Mouse (Mus musculus): ENCODE measurements around the gene Tnfrsf9. TPM values are rescaled to one million over a fixed set of nuclear protein-coding genes. Genes with fewer than 3 reads are reported as not detected.
"Not testable (repeated sequence)": the region's sequence is repeated elsewhere in the genome, so short reads cannot be mapped to it uniquely, and the experiment has no call there.

The Tnfrsf9 gene
- not detected in 2 replicates for polyA plus RNA-seq (2012; ENCODE audit: insufficient read depth, insufficient read length, missing spikeins)

GRCm38 (mm10) chr4:150914290-150914733 lies at the start of gene Tnfrsf9, which contains the start of gene Park7:
Gene Tnfrsf9 (plus strand): TSS chr4:150914562.
Gene Park7 (minus strand): TSS chr4:150914437.
- Histone ChIP-seq H3K27ac (replicated peaks; ENCODE audit: low read depth, low read length) (peak within 1 kb of the TSS; percentile 95), H3K4me3 (ENCODE audit: insufficient read depth, low read depth, low read length) (peak within 1 kb of the TSS; percentile 81)

GRCm38 (mm10) chr4:150865371-150865770 lies 49.0 kb upstream of the Tnfrsf9 start:
- H3K4me3 ChIP-seq (ENCODE audit: insufficient read depth, low read depth, low read length): no peak overlapping the region
- peaks cover 12% of the 10 kb centered on the region for H3K4me1 ChIP-seq (ENCODE audit: control insufficient read depth, insufficient read depth, insufficient read length, low read length)
- H3K27ac ChIP-seq (replicated peaks; ENCODE audit: low read depth, low read length): no peak overlapping the region

More at GRCm38 (mm10) chr4:150914290-150914733, at the start of gene Tnfrsf9, which contains the start of gene Park7:
- H3K4me1 ChIP-seq (ENCODE audit: control insufficient read depth, insufficient read depth, insufficient read length, low read length): peaks cover 7% of the 10 kb centered on the region; the same call in 1 of the 2 replicates

DNA sequence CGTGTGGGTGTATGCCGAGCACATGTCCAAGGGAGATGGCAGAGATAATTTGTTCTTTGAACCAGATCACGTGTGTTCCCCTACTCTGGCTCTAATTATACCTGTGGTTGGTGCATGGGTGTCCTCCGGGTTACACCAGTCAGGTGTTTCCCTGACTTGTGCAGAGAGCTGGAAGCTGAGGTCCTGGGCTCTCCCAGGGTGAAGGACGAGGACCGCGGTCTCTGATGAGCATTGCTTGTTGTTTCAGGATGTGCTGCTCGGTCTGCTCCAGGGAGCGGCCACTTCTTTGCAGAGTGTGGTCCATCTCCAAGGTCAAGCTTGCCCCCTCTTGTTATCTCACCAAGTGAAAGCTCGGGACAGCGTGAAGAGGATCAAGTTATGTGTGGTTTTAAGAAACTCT lies 48.3 kb upstream of the Tnfrsf9 start:
- Histone ChIP-seq H3K4me1 (ENCODE audit: control insufficient read depth, insufficient read depth, insufficient read length, low read length) (peaks cover 15% of the 10 kb centered on the region), H3K4me3 (ENCODE audit: insufficient read depth, low read depth, low read length) (no peak overlapping the region), H3K27ac (replicated peaks; ENCODE audit: low read depth, low read length) (no peak overlapping the region)

- peaks cover 17% of the 10 kb centered on the region for H3K4me1 ChIP-seq (ENCODE audit: control insufficient read depth, insufficient read depth, insufficient read length, low read length)
- H3K27ac ChIP-seq (replicated peaks; ENCODE audit: low read depth, low read length): no peak overlapping the region
- no peak overlapping the region for H3K4me3 ChIP-seq (ENCODE audit: insufficient read depth, low read depth, low read length)
These were observed 47.9 kb upstream of the Tnfrsf9 start for GRCm38 (mm10) chr4:150866494-150866893.

- peaks cover 17% of the 10 kb centered on the region for H3K4me1 ChIP-seq (ENCODE audit: control insufficient read depth, insufficient read depth, insufficient read length, low read length)
- no peak overlapping the region for H3K4me3 ChIP-seq (ENCODE audit: insufficient read depth, low read depth, low read length)
- H3K27ac ChIP-seq (replicated peaks; ENCODE audit: low read depth, low read length): no peak overlapping the region
These were observed 46.2 kb upstream of the Tnfrsf9 start for GRCm38 (mm10) chr4:150868161-150868560.

DNA sequence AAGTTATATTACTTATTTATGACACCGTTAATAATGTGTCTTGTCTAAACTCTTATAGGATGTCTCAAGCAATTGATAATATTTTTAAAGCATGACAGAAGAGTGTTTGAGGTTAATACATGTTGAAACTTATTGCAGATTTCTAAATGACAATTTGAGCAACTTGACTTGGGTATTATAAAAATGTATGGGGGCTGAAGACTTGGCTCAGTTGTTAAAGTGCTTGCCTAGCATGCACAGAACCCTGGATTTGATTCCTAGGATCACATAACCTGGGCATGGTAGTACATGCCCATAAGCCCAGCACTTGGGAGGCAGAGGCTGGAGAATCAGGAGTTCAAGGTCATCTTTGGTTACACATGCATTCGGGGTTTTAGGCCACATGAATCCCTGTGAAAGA lies 45.5 kb upstream of the Tnfrsf9 start:
- Histone ChIP-seq H3K27ac (replicated peaks; ENCODE audit: low read depth, low read length) (no peak overlapping the region), H3K4me1 (ENCODE audit: control insufficient read depth, insufficient read depth, insufficient read length, low read length) (peaks cover 17% of the 10 kb centered on the region), H3K4me3 (ENCODE audit: insufficient read depth, low read depth, low read length) (no peak overlapping the region)

DNA sequence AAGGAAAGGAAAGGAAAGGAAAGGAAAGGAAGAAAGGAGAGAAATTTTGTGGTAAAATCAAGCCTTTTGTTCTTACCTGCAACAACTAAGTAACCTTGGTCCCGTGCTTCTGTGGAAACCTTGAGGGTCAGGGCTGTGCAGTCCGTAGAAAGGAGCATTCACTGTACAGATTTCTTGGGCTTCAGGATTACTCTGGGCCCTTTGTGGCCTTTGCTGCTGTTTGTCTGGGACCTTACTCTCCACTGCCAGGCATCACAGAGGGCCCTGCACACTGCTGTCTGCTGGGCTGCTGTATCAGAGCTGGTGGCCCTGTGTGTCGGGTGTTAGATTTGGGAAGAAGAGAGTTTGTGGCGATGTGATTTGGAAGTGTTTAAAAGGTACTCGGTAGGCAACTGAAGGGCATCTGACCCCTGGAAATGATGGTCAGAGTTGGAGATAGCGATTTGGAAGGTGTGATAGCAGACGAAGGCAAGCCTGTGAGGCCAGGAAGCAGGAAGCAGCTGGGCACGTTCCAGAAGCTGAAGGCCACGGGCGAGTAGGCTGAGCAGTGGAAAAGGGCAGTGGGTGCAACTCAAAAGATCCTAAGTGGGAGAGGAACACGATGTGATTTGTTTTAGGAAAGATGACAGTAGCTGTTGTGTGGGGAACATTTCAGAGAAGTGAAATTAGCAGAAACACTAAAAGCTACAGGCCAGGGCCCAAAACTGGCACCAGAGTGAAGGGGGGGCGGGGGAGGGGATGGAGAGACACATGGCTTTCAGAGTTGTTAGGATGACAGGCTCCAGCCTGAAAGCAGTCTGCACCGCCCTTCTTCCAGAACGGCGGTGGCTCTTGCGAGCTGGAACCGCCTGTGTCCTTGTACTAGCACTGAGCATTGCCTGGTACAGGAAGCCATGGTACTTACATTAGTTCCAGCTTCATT lies 44.8 kb upstream of the Tnfrsf9 start:
- Histone ChIP-seq H3K27ac (replicated peaks; ENCODE audit: low read depth, low read length) (peak overlapping the region; percentile 27; the same call in 1 of the 2 replicates), H3K4me1 (ENCODE audit: control insufficient read depth, insufficient read depth, insufficient read length, low read length) (peaks cover 17% of the 10 kb centered on the region), H3K4me3 (ENCODE audit: insufficient read depth, low read depth, low read length) (no peak overlapping the region)

- H3K4me3 ChIP-seq (ENCODE audit: insufficient read depth, low read depth, low read length): no peak overlapping the region
- H3K27ac ChIP-seq (replicated peaks; ENCODE audit: low read depth, low read length): peak overlapping the region; percentile 19; the same call in 1 of the 2 replicates
These were observed 43.4 kb upstream of the Tnfrsf9 start for GRCm38 (mm10) chr4:150870963-150871391.

DNA sequence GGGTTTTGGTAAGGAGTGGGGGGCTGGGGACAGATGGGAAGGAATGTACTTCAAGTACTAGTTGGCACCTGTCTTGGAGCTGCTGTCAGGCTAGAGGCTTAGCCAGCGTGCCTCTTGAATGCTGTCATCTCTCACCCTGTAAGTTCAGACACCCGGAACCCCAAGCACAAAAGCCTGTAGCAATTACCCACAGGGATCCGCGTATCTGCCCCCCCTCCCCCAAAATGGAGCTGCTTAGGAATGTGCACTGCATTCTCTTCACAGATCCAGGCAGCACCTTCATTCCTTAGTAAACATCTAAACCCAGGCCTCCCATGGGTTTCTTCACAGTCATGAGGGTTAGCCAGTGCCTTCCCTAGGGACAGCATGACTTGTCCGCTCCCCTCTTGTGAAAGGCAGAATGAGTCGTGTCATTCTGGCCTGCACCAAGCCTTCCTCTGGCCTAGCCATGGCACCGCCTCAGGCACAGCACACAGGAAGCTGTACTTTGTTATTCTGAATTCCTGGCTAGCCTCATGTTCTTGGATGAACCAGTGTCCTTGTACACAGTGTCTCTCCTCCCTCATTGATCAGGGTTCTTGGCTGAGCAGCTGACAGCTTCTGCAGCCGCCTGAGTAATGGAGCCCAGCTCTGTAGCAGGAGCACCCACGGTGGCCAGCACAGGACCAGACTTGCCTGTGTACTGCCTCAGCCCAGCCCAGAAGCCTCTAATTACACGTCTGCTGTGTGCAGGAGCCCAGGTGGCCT lies 42.8 kb upstream of the Tnfrsf9 start:
- peaks cover 17% of the 10 kb centered on the region for H3K4me1 ChIP-seq (ENCODE audit: control insufficient read depth, insufficient read depth, insufficient read length, low read length)
- H3K27ac ChIP-seq (replicated peaks; ENCODE audit: low read depth, low read length): peak overlapping the region; percentile 19; the same call in 1 of the 2 replicates
- H3K4me3 ChIP-seq (ENCODE audit: insufficient read depth, low read depth, low read length): no peak overlapping the region

More at GRCm38 (mm10) chr4:150870963-150871391, 43.4 kb upstream of the Tnfrsf9 start:
- peaks cover 17% of the 10 kb centered on the region for H3K4me1 ChIP-seq (ENCODE audit: control insufficient read depth, insufficient read depth, insufficient read length, low read length)

DNA sequence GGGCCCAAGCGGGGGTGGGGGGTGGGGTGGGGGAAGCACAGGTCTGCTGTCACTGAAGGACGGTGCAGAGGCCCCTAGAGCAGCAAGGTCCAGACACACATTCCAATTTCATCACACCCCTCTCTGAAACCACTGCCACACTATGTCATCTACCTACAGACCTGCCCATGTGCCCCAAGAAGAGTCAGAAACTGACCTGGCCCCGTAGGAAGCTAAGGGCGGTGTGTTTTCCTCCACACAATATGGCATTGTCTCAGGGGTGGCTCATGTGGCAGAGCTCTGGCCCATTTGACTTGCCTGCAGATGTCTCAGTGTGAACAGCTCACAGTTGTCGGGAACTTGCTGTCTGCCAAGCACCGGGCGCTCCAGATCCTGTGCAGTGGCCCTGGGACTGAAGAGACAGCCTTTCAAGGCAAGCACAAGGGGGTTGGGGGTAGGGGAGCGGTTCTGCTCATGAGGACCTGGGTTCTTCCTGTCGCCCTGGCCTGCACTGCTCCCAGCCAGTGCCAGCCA lies 42.2 kb upstream of the Tnfrsf9 start:
- H3K27ac ChIP-seq (replicated peaks; ENCODE audit: low read depth, low read length): peak overlapping the region; percentile 55
- peaks cover 17% of the 10 kb centered on the region for H3K4me1 ChIP-seq (ENCODE audit: control insufficient read depth, insufficient read depth, insufficient read length, low read length)
- H3K4me3 ChIP-seq (ENCODE audit: insufficient read depth, low read depth, low read length): no peak overlapping the region

- Histone ChIP-seq H3K4me3 (ENCODE audit: insufficient read depth, low read depth, low read length) (no peak overlapping the region), H3K4me1 (ENCODE audit: control insufficient read depth, insufficient read depth, insufficient read length, low read length) (peaks cover 17% of the 10 kb centered on the region), H3K27ac (replicated peaks; ENCODE audit: low read depth, low read length) (peak overlapping the region; percentile 55; the same call in 1 of the 2 replicates)
These were observed 41.7 kb upstream of the Tnfrsf9 start for GRCm38 (mm10) chr4:150872681-150873080.

- not testable (repeated sequence) for H3K4me3 ChIP-seq (ENCODE audit: insufficient read depth, low read depth, low read length); H3K27ac ChIP-seq (replicated peaks; ENCODE audit: low read depth, low read length)
- H3K4me1 ChIP-seq (ENCODE audit: control insufficient read depth, insufficient read depth, insufficient read length, low read length): peaks cover 16% of the 10 kb centered on the region
These were observed 39.9 kb upstream of the Tnfrsf9 start for GRCm38 (mm10) chr4:150874416-150874815.

GRCm38 (mm10) chr4:150875393-150875792 lies 39.0 kb upstream of the Tnfrsf9 start:
- peaks cover 8% of the 10 kb centered on the region for H3K4me1 ChIP-seq (ENCODE audit: control insufficient read depth, insufficient read depth, insufficient read length, low read length)
- no peak overlapping the region for H3K4me3 ChIP-seq (ENCODE audit: insufficient read depth, low read depth, low read length)
- no peak overlapping the region for H3K27ac ChIP-seq (replicated peaks; ENCODE audit: low read depth, low read length)

GRCm38 (mm10) chr4:150879631-150880030 lies 34.7 kb upstream of the Tnfrsf9 start:
- Histone ChIP-seq H3K4me3 (ENCODE audit: insufficient read depth, low read depth, low read length) (no peak overlapping the region), H3K4me1 (ENCODE audit: control insufficient read depth, insufficient read depth, insufficient read length, low read length) (no peaks in the 10 kb centered on the region)

GRCm38 (mm10) chr4:150880364-150880763 lies 34.0 kb upstream of the Tnfrsf9 start:
- Histone ChIP-seq H3K4me1 (ENCODE audit: control insufficient read depth, insufficient read depth, insufficient read length, low read length) (no peaks in the 10 kb centered on the region), H3K4me3 (ENCODE audit: insufficient read depth, low read depth, low read length) (no peak overlapping the region), H3K27ac (replicated peaks; ENCODE audit: low read depth, low read length) (no peak overlapping the region)

More at GRCm38 (mm10) chr4:150879631-150880030, 34.7 kb upstream of the Tnfrsf9 start:
- H3K27ac ChIP-seq (replicated peaks; ENCODE audit: low read depth, low read length): no peak overlapping the region
